Mouse (Mus musculus) midbrain, embryonic 11.5 days (tissue): ENCODE measurements around the gene Prcc. TPM values are rescaled to one million over a fixed set of nuclear protein-coding genes. Genes with fewer than 3 reads are reported as not detected.

Experiments
- ATAC-seq: fragments of 200-750 bp; cut with Nextera tagmentation; 2 replicates; pipeline ENCODE4 v1.8.0; 2017; ENCODE audit warnings: moderate TSS enrichment, moderate library complexity; ENCODE audit not compliant: low FRiP score
- DNase-seq: peaks from one replicate; pipeline ENCODE4 v3.0.0; 2015; ENCODE audit warnings: low spot score; ENCODE audit errors: missing footprints
- H3K27ac ChIP-seq: fragments of 300-500 bp; sonication (generic); 2 replicates; pipeline ENCODE4 v1.5.1; 2014; ENCODE audit warnings: low read depth, low read length
- H3K27me3 ChIP-seq: fragments of 300-500 bp; sonication (generic); 2 replicates; pipeline ENCODE4 v1.6.1; 2014; ENCODE audit warnings: mild to moderate bottlenecking, low read length, moderate library complexity, mixed read lengths; ENCODE audit not compliant: control insufficient read depth, insufficient read depth
- H3K36me3 ChIP-seq: fragments of 300-500 bp; sonication (generic); 2 replicates; pipeline ENCODE4 v1.6.1; 2014; ENCODE audit warnings: mild to moderate bottlenecking, low read length, moderate library complexity, mixed read lengths; ENCODE audit not compliant: control insufficient read depth, insufficient read depth
- H3K4me1 ChIP-seq: fragments of 300-500 bp; sonication (generic); 2 replicates; pipeline ENCODE4 v1.6.1; 2014; ENCODE audit warnings: low read length; ENCODE audit not compliant: control insufficient read depth, insufficient read depth
- H3K4me2 ChIP-seq: fragments of 300-500 bp; sonication (generic); 2 replicates; pipeline ENCODE4 v1.6.1; 2014; ENCODE audit warnings: mild to moderate bottlenecking, moderate library complexity
- H3K4me3 ChIP-seq: fragments of 300-500 bp; sonication (generic); 2 replicates; pipeline ENCODE4 v1.5.1; 2014; ENCODE audit warnings: low read depth, low read length
- H3K9ac ChIP-seq: fragments of 300-500 bp; sonication (generic); 2 replicates; pipeline ENCODE4 v1.6.1; 2014; ENCODE audit warnings: low read length
- H3K9me3 ChIP-seq: fragments of 300-500 bp; sonication (generic); 2 replicates; pipeline ENCODE4 v1.6.1; 2016; ENCODE audit warnings: low read length; ENCODE audit not compliant: control insufficient read depth
- WGBS: fragments of 180-500 bp; shearing (Covaris S2); extraction: QIAGEN DNeasy Blood & Tissue Kit; methylation state at CpG from one replicate; pipeline ENCODE4 v1.1.7; 2014; 5-methylcytosine and 5-hydroxymethylcytosine counted together
- polyA plus RNA-seq: library from polyadenylated mRNA; unstranded; fragments of >200 nt; fragmentation: Nextera tagmentation; extraction: Ambion mirVana; gene quantifications from 2 replicates; pipeline ENCODE4 v1.2.1, GENCODE M21; 2014

Prcc gene
- polyA plus RNA-seq, 1 experiment from 2014 or later: 20.4 TPM

GRCm38 (mm10) chr3:87920270-87920943 lies 35.0 kb upstream of the Prcc start:
- H3K9ac ChIP-seq: peak overlapping the region; percentile 60; the same call in 1 of the 2 replicates
- DNase-seq (peak; percentile 80), ATAC-seq (no peak)
- WGBS: 66% methylated on average over 9 of the region's 9 CpGs
- H3K4me3 ChIP-seq: peak overlapping the region; percentile 53
- no peaks in the 10 kb centered on the region for H3K9me3 ChIP-seq
- H3K4me2 ChIP-seq: peak overlapping the region; percentile 68
- H3K4me1 ChIP-seq: peaks cover 5% of the 10 kb centered on the region
- no peak overlapping the region for H3K27ac ChIP-seq
- H3K36me3 ChIP-seq: peaks cover 12% of the 10 kb centered on the region; the same call in 1 of the 2 replicates
- no peaks in the 10 kb centered on the region for H3K27me3 ChIP-seq

DNA sequence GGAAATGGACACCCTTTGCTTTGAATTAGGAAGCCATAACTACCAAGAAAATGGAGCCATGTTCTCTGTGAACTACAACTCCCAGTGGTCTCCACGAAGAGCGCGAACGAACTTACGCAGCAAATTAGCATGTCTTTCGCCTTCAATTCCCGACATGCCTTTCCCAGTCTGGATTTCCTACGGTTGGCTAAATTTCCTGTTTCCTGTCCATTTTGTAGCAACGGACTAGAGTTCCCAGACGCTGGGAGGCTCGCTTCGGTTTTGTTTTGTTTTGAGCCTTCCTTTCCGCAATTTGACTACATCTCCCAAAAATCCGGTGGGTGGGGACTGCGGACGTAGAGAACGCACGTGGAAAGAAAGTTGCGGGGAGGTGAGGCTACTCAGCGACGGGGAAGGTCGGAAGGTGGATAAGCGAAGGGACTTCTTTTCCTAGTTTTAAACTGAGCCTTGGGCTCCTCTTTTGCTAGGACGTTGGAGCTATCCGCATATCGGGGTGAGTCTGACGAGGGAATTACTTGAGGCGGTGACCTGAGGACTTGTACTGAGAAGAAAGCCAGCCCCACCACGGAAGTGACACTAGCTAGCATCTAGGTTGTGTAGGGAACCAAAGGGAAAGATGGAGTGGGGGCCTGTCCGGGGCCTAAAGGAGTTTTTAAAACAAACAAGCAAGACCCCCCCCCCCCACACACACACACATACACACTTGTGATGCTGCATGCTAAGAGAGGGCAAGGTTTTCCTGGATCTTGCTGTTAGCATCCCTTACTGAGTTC lies 34.1 kb upstream of the Prcc start, which contains the start of gene Mrpl24:
TSS of gene Mrpl24 (plus strand) at position 171 of the 773 bp plus-strand sequence.
- H3K9me3 ChIP-seq: no peaks in the 10 kb centered on the region
- H3K36me3 ChIP-seq: peaks cover 6% of the 10 kb centered on the region; the same call in 1 of the 2 replicates
- peak within 1 kb of the TSS; percentile 68 for H3K4me2 ChIP-seq
- under 1% methylated on average over 30 of the region's 30 CpGs for WGBS
- H3K4me3 ChIP-seq: peak within 1 kb of the TSS; percentile 53
- peaks cover 5% of the 10 kb centered on the region for H3K4me1 ChIP-seq
- no peak within 1 kb of the TSS for H3K27ac ChIP-seq
- peak within 1 kb of the TSS; percentile 60 for H3K9ac ChIP-seq
- no peaks in the 10 kb centered on the region for H3K27me3 ChIP-seq
- ATAC-seq (peak; percentile 82), DNase-seq (peak; percentile 96)

- Histone ChIP-seq H3K9me3 (no peaks in the 10 kb centered on the region), H3K4me1 (peaks cover 5% of the 10 kb centered on the region), H3K4me2 (no peak overlapping the region), H3K9ac (no peak overlapping the region), H3K27ac (no peak overlapping the region), H3K36me3 (peaks cover 7% of the 10 kb centered on the region), H3K27me3 (no peaks in the 10 kb centered on the region), H3K4me3 (no peak overlapping the region)
- WGBS: 97% methylated on average over 1 of the region's 1 CpGs
- DNase-seq: peak; percentile 80
- ATAC-seq: 0 out of 2 replicates have a peak, but pooled peaks have one; percentile 7
Observed at GRCm38 (mm10) chr3:87918551-87918950, 33.1 kb upstream of the Prcc start.

GRCm38 (mm10) chr3:87916990-87917389 lies 31.6 kb upstream of the Prcc start:
- no peak overlapping the region for H3K4me3 ChIP-seq
- no peak overlapping the region for H3K9ac ChIP-seq
- ATAC-seq (no peak), DNase-seq (peak; percentile 61)
- H3K9me3 ChIP-seq: no peaks in the 10 kb centered on the region
- H3K27me3 ChIP-seq: no peaks in the 10 kb centered on the region
- H3K27ac ChIP-seq: no peak overlapping the region
- peaks cover 5% of the 10 kb centered on the region for H3K4me1 ChIP-seq
- WGBS: 93% methylated on average over 1 of the region's 1 CpGs
- peaks cover 11% of the 10 kb centered on the region for H3K36me3 ChIP-seq
- H3K4me2 ChIP-seq: no peak overlapping the region

DNA sequence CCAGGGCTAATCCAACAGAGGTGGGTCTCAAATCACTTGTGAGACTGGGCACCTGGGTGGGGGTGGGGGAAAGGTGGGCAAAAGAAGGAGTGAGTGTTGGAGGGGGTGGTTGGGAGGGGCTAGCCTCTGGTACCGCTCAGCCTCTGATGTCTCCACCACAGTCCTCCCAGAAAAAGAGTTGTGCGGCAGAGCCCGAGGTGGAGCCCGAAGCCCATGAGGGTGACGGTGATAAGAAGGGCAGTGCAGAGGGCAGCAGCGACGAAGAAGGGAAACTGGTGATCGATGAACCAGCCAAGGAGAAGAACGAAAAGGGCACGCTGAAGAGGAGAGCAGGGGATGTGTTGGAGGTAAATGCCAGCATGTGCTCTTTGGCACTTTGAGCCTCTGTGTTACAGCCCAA lies 28.5 kb upstream of the Prcc start:
- H3K27ac ChIP-seq: no peak overlapping the region
- H3K36me3 ChIP-seq: peaks cover 11% of the 10 kb centered on the region
- no peak overlapping the region for H3K4me2 ChIP-seq
- H3K4me1 ChIP-seq: peaks cover 17% of the 10 kb centered on the region
- no peaks in the 10 kb centered on the region for H3K27me3 ChIP-seq
- DNase-seq (peak; percentile 62), ATAC-seq (no peak)
- no peaks in the 10 kb centered on the region for H3K9me3 ChIP-seq
- no peak overlapping the region for H3K4me3 ChIP-seq
- H3K9ac ChIP-seq: no peak overlapping the region
- WGBS: 94% methylated on average over 10 of the region's 10 CpGs

- H3K27me3 ChIP-seq: no peaks in the 10 kb centered on the region
- H3K36me3 ChIP-seq: peaks cover 11% of the 10 kb centered on the region
- H3K4me3 ChIP-seq: no peak overlapping the region
- peak; percentile 8 for DNase-seq
- ATAC-seq: no peak
- no peak overlapping the region for H3K27ac ChIP-seq
- no peak overlapping the region for H3K4me2 ChIP-seq
- H3K9ac ChIP-seq: no peak overlapping the region
- WGBS: 90% methylated on average over 7 of the region's 7 CpGs
- no peaks in the 10 kb centered on the region for H3K9me3 ChIP-seq
- peaks cover 21% of the 10 kb centered on the region for H3K4me1 ChIP-seq
Observed at GRCm38 (mm10) chr3:87913491-87913890, 28.1 kb upstream of the Prcc start.

GRCm38 (mm10) chr3:87910573-87911141 lies 25.2 kb upstream of the Prcc start:
- peak overlapping the region; percentile 53 for H3K9ac ChIP-seq
- H3K4me2 ChIP-seq: peak overlapping the region; percentile 59
- peaks cover 33% of the 10 kb centered on the region for H3K4me1 ChIP-seq
- WGBS: 4% methylated on average over 12 of the region's 12 CpGs
- ATAC-seq (peak; percentile 41), DNase-seq (peak; percentile 97)
- peaks cover 11% of the 10 kb centered on the region for H3K36me3 ChIP-seq
- H3K27me3 ChIP-seq: no peaks in the 10 kb centered on the region
- H3K9me3 ChIP-seq: no peaks in the 10 kb centered on the region
- peak overlapping the region; percentile 76 for H3K27ac ChIP-seq
- peak overlapping the region; percentile 37 for H3K4me3 ChIP-seq

GRCm38 (mm10) chr3:87909874-87910273 lies 24.5 kb upstream of the Prcc start:
- H3K9ac ChIP-seq: peak overlapping the region; percentile 44
- H3K4me2 ChIP-seq: peak overlapping the region; percentile 59
- H3K9me3 ChIP-seq: no peaks in the 10 kb centered on the region
- H3K27me3 ChIP-seq: no peaks in the 10 kb centered on the region
- peak overlapping the region; percentile 37; the same call in 1 of the 2 replicates for H3K4me3 ChIP-seq
- peak overlapping the region; percentile 76 for H3K27ac ChIP-seq
- WGBS: 6% methylated on average over 4 of the region's 4 CpGs
- DNase-seq: peak; percentile 85
- H3K36me3 ChIP-seq: peaks cover 11% of the 10 kb centered on the region
- ATAC-seq: no peak
- H3K4me1 ChIP-seq: peaks cover 33% of the 10 kb centered on the region
